Mouse (Mus musculus): ENCODE measurements at regions not wholly inside any gene's neighbourhood (a gene's known extent, or its start where the extent isn't known, plus 50 kb on each side); places are given as distances from the start of the nearest gene placed in this dataset.
"Not testable (repeated sequence)": the region's sequence is repeated elsewhere in the genome, so short reads cannot be mapped to it uniquely, and the experiment has no call there.

- not testable (repeated sequence) for TF ChIP-seq CTCF (IDR thresholded peaks at IDR 0.05; ENCODE audit: borderline replicate concordance, insufficient read depth, low read depth, low read length); POLR2A (IDR thresholded peaks at IDR 0.05; ENCODE audit: borderline replicate concordance, insufficient read depth, low read length)
Measured at GRCm38 (mm10) chr13:61763457-61763856, 193.5 kb upstream of the Cts3 start.

Data from cerebellum, adult 2 months (tissue).